8 mouse cellular contexts compared by ENCODE assay signal in genomic region chr9:122185061-122185460, GRCm38 (mm10).
A peak's percentile ranks its signal among the peaks of the same experiment; 100 is the strongest.
DNase-seq lines count a peak whose midpoint lies in the region; ATAC-seq and TF ChIP-seq lines count a peak whose summit lies in the region.

No protein-coding gene starts in this region.

- no peak overlapping the region for H3K4me2 ChIP-seq in neural tube, embryonic 15.5 days

- WGBS in neural tube, embryonic 15.5 days: 15% methylated on average over 2 of the region's 2 CpGs
- 24% methylated on average over 2 of the region's 2 CpGs for WGBS in limb, embryonic 10.5 days
- WGBS in thymus, adult 2 months: 5% methylated on average over 2 of the region's 2 CpGs

- no peaks in the 10 kb centered on the region for H3K9me3 ChIP-seq in neural tube, embryonic 15.5 days (replicated peaks)
- H3K9me3 ChIP-seq in limb, embryonic 10.5 days (replicated peaks): no peaks in the 10 kb centered on the region

- no peaks in the 10 kb centered on the region for H3K36me3 ChIP-seq in neural tube, embryonic 15.5 days
- no peaks in the 10 kb centered on the region for H3K36me3 ChIP-seq in limb, embryonic 10.5 days
- no peaks in the 10 kb centered on the region for H3K36me3 ChIP-seq in thymus, adult 2 months (ENCODE audit: control insufficient read depth, insufficient read depth, low read length)

- H3K9ac ChIP-seq in neural tube, embryonic 15.5 days (replicated peaks): no peak overlapping the region

- H3K4me1 ChIP-seq in neural tube, embryonic 15.5 days: no peaks in the 10 kb centered on the region
- peaks cover 5% of the 10 kb centered on the region for H3K4me1 ChIP-seq in limb, embryonic 10.5 days
- H3K4me1 ChIP-seq in thymus, adult 2 months (replicated peaks; ENCODE audit: control insufficient read depth, insufficient read depth, low read length): peaks cover 28% of the 10 kb centered on the region

- peak; percentile 27; the same call in 1 of the 2 replicates for TF ChIP-seq CTCF in thymus, adult 2 months (IDR thresholded peaks at IDR 0.05; ENCODE audit: borderline replicate concordance, control insufficient read depth, extremely low read depth, insufficient read depth, low read length, poor library complexity)

- ATAC-seq in neural tube, embryonic 15.5 days (ENCODE audit: low FRiP score): no peak

- H3K27me3 ChIP-seq in neural tube, embryonic 15.5 days (replicated peaks): no peaks in the 10 kb centered on the region
- no peaks in the 10 kb centered on the region for H3K27me3 ChIP-seq in limb, embryonic 10.5 days (ENCODE audit: low read depth, poor library complexity, severe bottlenecking)
- no peaks in the 10 kb centered on the region for H3K27me3 ChIP-seq in thymus, adult 2 months (ENCODE audit: control insufficient read depth, insufficient read depth, low read length)

- H3K27ac ChIP-seq in neural tube, embryonic 15.5 days (replicated peaks): no peak overlapping the region
- no peak overlapping the region for H3K27ac ChIP-seq in limb, embryonic 10.5 days
- H3K27ac ChIP-seq in thymus, adult 2 months (ENCODE audit: control insufficient read depth, insufficient read depth, low read length): no peak overlapping the region

- DNase-seq in neural tube, embryonic 10.5 days (ENCODE audit: extremely low spot score, low spot score): peak; percentile 59
- DNase-seq in cerebellum, postnatal 4 days (ENCODE audit: low spot score in 2 of 2): peak; percentile 55 to 60
- peak; percentile 77 to 82 for DNase-seq in gastrocnemius, adult 8-10 months (ENCODE audit: low spot score in 2 of 2)
- DNase-seq in kidney, adult 8-10 months: peak; percentile 75 to 91
- DNase-seq in limb, embryonic 10.5 days (ENCODE audit: low spot score): peak; percentile 74
- peak; percentile 48 for DNase-seq in ovary, adult 18-20 months (ENCODE audit: low spot score)
- peak; percentile 84 for DNase-seq in thymus, adult 2 months

- no peak for TF ChIP-seq POLR2A in thymus, adult 2 months (IDR thresholded peaks at IDR 0.05; ENCODE audit: control insufficient read depth, extremely low read depth, insufficient read depth, low read length, poor library complexity)

- H3K4me3 ChIP-seq in neural tube, embryonic 15.5 days (replicated peaks): no peak overlapping the region
- no peak overlapping the region for H3K4me3 ChIP-seq in limb, embryonic 10.5 days
- H3K4me3 ChIP-seq in thymus, adult 2 months (ENCODE audit: control insufficient read depth, insufficient read depth, low read length): no peak overlapping the region
